Mouse (Mus musculus) ovary, adult 18-20 months (tissue): ENCODE measurements around the gene Barhl1.

Experiments used
- DNase-seq: peaks from one replicate; pipeline ENCODE4 v3.0.0; 2022; ENCODE audit warnings: low spot score, mixed read lengths

The Barhl1 gene

GRCm38 (mm10) chr2:28911331-28912038 is 5.0 kb downstream of the Barhl1 start:
- no peak for DNase-seq

GRCm38 (mm10) chr2:28910877-28911276 is 5.6 kb downstream of the Barhl1 start:
- DNase-seq: no peak

- no peak for DNase-seq
Measured at GRCm38 (mm10) chr2:28909818-28910710, 6.4 kb downstream of the Barhl1 start.

GRCm38 (mm10) chr2:28909186-28909817 is 7.2 kb downstream of the Barhl1 start:
- no peak for DNase-seq

GRCm38 (mm10) chr2:28908389-28909153 is 7.9 kb downstream of the Barhl1 start:
- no peak for DNase-seq

- no peak for DNase-seq
Measured at GRCm38 (mm10) chr2:28907691-28908388, 8.6 kb downstream of the Barhl1 start.

- DNase-seq: no peak
Measured at GRCm38 (mm10) chr2:28905561-28905960, 10.9 kb downstream of the Barhl1 start.

GRCm38 (mm10) chr2:28904786-28905185 is 11.7 kb downstream of the Barhl1 start:
- DNase-seq: no peak

GRCm38 (mm10) chr2:28903871-28904270 is 12.6 kb downstream of the Barhl1 start:
- DNase-seq: no peak

GRCm38 (mm10) chr2:28902291-28902690 is 14.2 kb downstream of the Barhl1 start:
- no peak for DNase-seq

GRCm38 (mm10) chr2:28897340-28897899 is 19.0 kb downstream of the Barhl1 start:
- no peak for DNase-seq

GRCm38 (mm10) chr2:28895876-28896275 is 20.6 kb downstream of the Barhl1 start:
- no peak for DNase-seq

- no peak for DNase-seq
Measured at GRCm38 (mm10) chr2:28893526-28893925, 22.9 kb downstream of the Barhl1 start.

- no peak for DNase-seq
Measured at GRCm38 (mm10) chr2:28892796-28893195, 23.7 kb downstream of the Barhl1 start.

GRCm38 (mm10) chr2:28884914-28885313 is 31.6 kb downstream of the Barhl1 start:
- no peak for DNase-seq

GRCm38 (mm10) chr2:28882826-28883485 is 33.5 kb downstream of the Barhl1 start:
- no peak for DNase-seq

- no peak for DNase-seq
Measured at GRCm38 (mm10) chr2:28882047-28882446, 34.4 kb downstream of the Barhl1 start.

GRCm38 (mm10) chr2:28881275-28881674 is 35.2 kb downstream of the Barhl1 start:
- DNase-seq: no peak

GRCm38 (mm10) chr2:28875554-28875953 is 40.9 kb downstream of the Barhl1 start:
- no peak for DNase-seq

- DNase-seq: no peak
Measured at GRCm38 (mm10) chr2:28867495-28867894, 49.0 kb downstream of the Barhl1 start.
